Mouse (Mus musculus) heart, adult 2 months (tissue): Measurements from ENCODE around the gene Arfgap3.
"Not testable (repeated sequence)": the region's sequence is repeated elsewhere in the genome, so short reads cannot be mapped to it uniquely, and the experiment has no call there.

Source experiments
- EP300 ChIP-seq: fragments of 200-500 bp; IDR thresholded peaks from 2 replicates; pipeline ENCODE4 v1.6.1; 2011; ENCODE audit warnings: low read depth, low read length, control low read depth; ENCODE audit not compliant: insufficient read depth
- POLR2A ChIP-seq: fragments of 200-500 bp; IDR thresholded peaks from 2 replicates; pipeline ENCODE4 v1.6.1; 2011; ENCODE audit warnings: mild to moderate bottlenecking, low read depth, low read length, control low read depth; ENCODE audit not compliant: insufficient read depth

DNA sequence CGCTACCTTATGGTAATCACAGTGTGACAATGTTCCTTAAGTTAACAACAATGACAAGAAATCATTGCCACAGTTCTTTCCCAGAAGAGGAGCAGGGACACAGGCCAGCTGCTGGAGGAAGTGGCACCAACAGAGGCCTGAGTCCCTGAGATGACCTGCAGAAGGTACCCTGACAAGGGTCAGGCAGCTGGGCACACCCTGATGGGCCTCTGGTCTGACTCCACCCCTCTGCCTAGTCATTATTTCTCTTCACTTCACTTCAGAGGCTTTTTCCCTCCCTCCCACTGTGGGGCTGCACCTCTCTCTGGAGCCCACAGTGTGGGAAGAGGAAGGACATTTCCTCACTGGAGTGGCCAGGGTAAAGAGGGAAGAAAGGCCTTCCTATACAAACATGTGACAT lies 12.8 kb upstream of the Arfgap3 start:
- not testable (repeated sequence) for TF ChIP-seq EP300, POLR2A
